Mouse (Mus musculus) midbrain, embryonic 16.5 days (tissue): ENCODE measurements around the gene Prss29. TPM values are rescaled to one million over a fixed set of nuclear protein-coding genes. Genes with fewer than 3 reads are reported as not detected.

ENCODE experiments used
- ATAC-seq: fragments of 200-750 bp; cut with Nextera tagmentation; 2 replicates; pipeline ENCODE4 v1.8.0; 2017; ENCODE audit warnings: moderate TSS enrichment
- H3K27ac ChIP-seq: fragments of 300-500 bp; sonication (generic); 2 replicates; pipeline ENCODE4 v1.5.1; 2014; ENCODE audit warnings: mild to moderate bottlenecking, low read length, mixed read lengths
- H3K27me3 ChIP-seq: fragments of 300-500 bp; sonication (generic); 2 replicates; pipeline ENCODE4 v1.6.1; 2014; ENCODE audit warnings: low read depth, low read length, mixed read lengths; ENCODE audit not compliant: control insufficient read depth, insufficient read depth
- H3K36me3 ChIP-seq: fragments of 300-500 bp; sonication (generic); 2 replicates; pipeline ENCODE4 v1.6.1; 2014; ENCODE audit warnings: mild to moderate bottlenecking, low read length, moderate library complexity, mixed read lengths; ENCODE audit not compliant: control insufficient read depth, insufficient read depth
- H3K4me1 ChIP-seq: fragments of 300-500 bp; sonication (generic); 2 replicates; pipeline ENCODE4 v1.6.1; 2014; ENCODE audit warnings: mild to moderate bottlenecking, low read length, mixed read lengths; ENCODE audit not compliant: control insufficient read depth, insufficient read depth
- H3K4me2 ChIP-seq: fragments of 300-500 bp; sonication (generic); 2 replicates; pipeline ENCODE4 v1.6.1; 2014; ENCODE audit warnings: mild to moderate bottlenecking, low read length, mixed read lengths
- H3K4me3 ChIP-seq: fragments of 300-500 bp; sonication (generic); 2 replicates; pipeline ENCODE4 v1.5.1; 2014; ENCODE audit warnings: low read depth, mild to moderate bottlenecking, low read length, moderate library complexity, mixed read lengths
- H3K9ac ChIP-seq: fragments of 300-500 bp; sonication (generic); 2 replicates; pipeline ENCODE4 v1.6.1; 2014; ENCODE audit warnings: low read depth, low read length, mixed read lengths
- H3K9me3 ChIP-seq: fragments of 300-500 bp; sonication (generic); replicated peaks from 2 replicates; pipeline ENCODE4 v1.6.1; 2014; ENCODE audit warnings: mild to moderate bottlenecking, low read length, mixed read lengths; ENCODE audit not compliant: control insufficient read depth, poor library complexity, severe bottlenecking
- WGBS: fragments of 180-500 bp; shearing (Covaris S2); extraction: QIAGEN DNeasy Blood & Tissue Kit; methylation state at CpG from one replicate; pipeline ENCODE4 v1.1.7; 2014; 5-methylcytosine and 5-hydroxymethylcytosine counted together
- polyA plus RNA-seq: library from polyadenylated mRNA; unstranded; fragments of >200 nt; fragmentation: Nextera tagmentation; extraction: Ambion mirVana; gene quantifications from 2 replicates; pipeline ENCODE4 v1.2.1, GENCODE M21; 2015

Prss29 gene
- polyA plus RNA-seq, 1 experiment from 2014 or later, result not detected

GRCm38 (mm10) chr17:25332321-25332720 lies 13.9 kb downstream of the Prss29 start:
- Histone ChIP-seq H3K36me3 (no peaks in the 10 kb centered on the region), H3K4me3 (no peak overlapping the region), H3K4me1 (no peaks in the 10 kb centered on the region), H3K9me3 (no peaks in the 10 kb centered on the region), H3K9ac (no peak overlapping the region), H3K27me3 (no peaks in the 10 kb centered on the region), H3K27ac (no peak overlapping the region), H3K4me2 (no peak overlapping the region)
- no peak for ATAC-seq
- 79% methylated on average over 9 of the region's 9 CpGs for WGBS

GRCm38 (mm10) chr17:25333943-25334342 lies 15.5 kb downstream of the Prss29 start:
- Histone ChIP-seq H3K4me1 (no peaks in the 10 kb centered on the region), H3K9me3 (no peaks in the 10 kb centered on the region), H3K27me3 (no peaks in the 10 kb centered on the region), H3K27ac (no peak overlapping the region), H3K36me3 (no peaks in the 10 kb centered on the region), H3K4me3 (no peak overlapping the region), H3K4me2 (no peak overlapping the region), H3K9ac (peak overlapping the region; percentile 40; the same call in 1 of the 2 replicates)
- ATAC-seq, result no peak
- under 1% methylated on average over 8 of the region's 8 CpGs for WGBS

GRCm38 (mm10) chr17:25338218-25338617 lies 19.8 kb downstream of the Prss29 start:
- 91% methylated on average over 4 of the region's 4 CpGs for WGBS
- Histone ChIP-seq H3K27me3 (no peaks in the 10 kb centered on the region), H3K4me2 (no peak overlapping the region), H3K27ac (no peak overlapping the region), H3K9ac (no peak overlapping the region), H3K36me3 (no peaks in the 10 kb centered on the region), H3K9me3 (no peaks in the 10 kb centered on the region), H3K4me3 (no peak overlapping the region), H3K4me1 (no peaks in the 10 kb centered on the region)
- no peak for ATAC-seq

GRCm38 (mm10) chr17:25340003-25340402 lies 21.5 kb downstream of the Prss29 start:
- no peak overlapping the region for H3K9ac ChIP-seq
- H3K4me2 ChIP-seq, result no peak overlapping the region
- H3K4me1 ChIP-seq, result no peaks in the 10 kb centered on the region
- H3K36me3 ChIP-seq, result no peaks in the 10 kb centered on the region
- 91% methylated on average over 6 of the region's 6 CpGs for WGBS
- no peak overlapping the region for H3K27ac ChIP-seq
- no peak overlapping the region for H3K4me3 ChIP-seq
- no peaks in the 10 kb centered on the region for H3K9me3 ChIP-seq
- no peak for ATAC-seq
- no peaks in the 10 kb centered on the region for H3K27me3 ChIP-seq

GRCm38 (mm10) chr17:25341490-25341889 lies 23.0 kb downstream of the Prss29 start:
- Histone ChIP-seq H3K4me2 (no peak overlapping the region), H3K9ac (no peak overlapping the region), H3K4me1 (no peaks in the 10 kb centered on the region), H3K9me3 (no peaks in the 10 kb centered on the region), H3K4me3 (no peak overlapping the region), H3K36me3 (no peaks in the 10 kb centered on the region), H3K27ac (no peak overlapping the region), H3K27me3 (no peaks in the 10 kb centered on the region)
- 60% methylated on average over 3 of the region's 3 CpGs for WGBS
- ATAC-seq, result no peak

- Histone ChIP-seq H3K27ac (no peak within 1 kb of the TSS), H3K36me3 (no peaks in the 10 kb centered on the region), H3K4me3 (no peak within 1 kb of the TSS), H3K4me2 (no peak within 1 kb of the TSS), H3K27me3 (no peaks in the 10 kb centered on the region), H3K9ac (no peak within 1 kb of the TSS), H3K4me1 (no peaks in the 10 kb centered on the region), H3K9me3 (no peaks in the 10 kb centered on the region)
- 99% methylated on average over 4 of the region's 4 CpGs for WGBS
- ATAC-seq, result no peak
Observed at GRCm38 (mm10) chr17:25345462-25345861, 27.0 kb downstream of the Prss29 start, which contains the start of gene Tpsab1. Gene Tpsab1, minus strand, starts transcription at chr17:25345562.

GRCm38 (mm10) chr17:25361291-25361690 lies 42.8 kb downstream of the Prss29 start:
- H3K4me3 ChIP-seq, result no peak overlapping the region
- no peak overlapping the region for H3K4me2 ChIP-seq
- H3K9me3 ChIP-seq, result no peaks in the 10 kb centered on the region
- 66% methylated on average over 2 of the region's 2 CpGs for WGBS
- ATAC-seq, result no peak
- H3K9ac ChIP-seq, result no peak overlapping the region
- no peaks in the 10 kb centered on the region for H3K36me3 ChIP-seq
- H3K27me3 ChIP-seq, result no peaks in the 10 kb centered on the region
- no peak overlapping the region for H3K27ac ChIP-seq
- H3K4me1 ChIP-seq, result no peaks in the 10 kb centered on the region

- Histone ChIP-seq H3K27me3 (no peaks in the 10 kb centered on the region), H3K4me3 (no peak overlapping the region), H3K36me3 (no peaks in the 10 kb centered on the region), H3K4me2 (no peak overlapping the region), H3K9me3 (no peaks in the 10 kb centered on the region), H3K27ac (no peak overlapping the region), H3K4me1 (no peaks in the 10 kb centered on the region), H3K9ac (no peak overlapping the region)
- WGBS, result 10% methylated on average over 1 of the region's 1 CpGs
- ATAC-seq, result no peak
Observed at GRCm38 (mm10) chr17:25363726-25364125, 45.3 kb downstream of the Prss29 start.

- Histone ChIP-seq H3K36me3 (no peaks in the 10 kb centered on the region), H3K27ac (no peak within 1 kb of the TSS), H3K9ac (no peak within 1 kb of the TSS), H3K4me3 (no peak within 1 kb of the TSS), H3K9me3 (no peaks in the 10 kb centered on the region), H3K27me3 (no peaks in the 10 kb centered on the region), H3K4me1 (no peaks in the 10 kb centered on the region), H3K4me2 (no peak within 1 kb of the TSS)
- WGBS, result 68% methylated on average over 2 of the region's 2 CpGs
- no peak for ATAC-seq
Observed at GRCm38 (mm10) chr17:25366005-25366404, 47.6 kb downstream of the Prss29 start, which contains the start of gene Tpsb2. Gene Tpsb2, plus strand, starts transcription at chr17:25366305.
